Mouse (Mus musculus): ENCODE measurements at regions not wholly inside any gene's neighbourhood (a gene's known extent, or its start where the extent isn't known, plus 50 kb on each side); places are given as distances from the start of the nearest gene placed in this dataset.
"Not testable (repeated sequence)": the region's sequence is repeated elsewhere in the genome, so short reads cannot be mapped to it uniquely, and the experiment has no call there.

DNA sequence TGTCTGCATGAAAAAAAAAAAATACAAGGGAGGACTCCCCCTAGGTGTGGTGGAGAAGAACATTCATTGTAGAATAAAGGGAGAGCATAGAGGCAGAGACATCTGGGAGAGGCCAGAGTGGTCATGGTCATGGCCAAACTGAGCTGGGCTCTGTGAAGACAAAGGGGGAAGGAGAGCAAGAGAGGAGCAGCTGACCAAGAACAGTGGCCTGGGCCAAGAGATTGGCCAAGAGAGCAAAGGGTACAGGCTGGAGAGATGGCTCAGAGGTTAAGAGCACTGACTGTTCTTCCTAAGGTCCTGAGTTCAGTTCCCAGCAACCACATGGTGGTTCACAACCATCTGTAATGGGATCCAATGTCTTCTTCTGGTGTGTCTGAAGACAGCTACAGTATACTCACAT lies 73.6 kb upstream of the Lrpprc start:
- not testable (repeated sequence) for H3K27ac ChIP-seq (ENCODE audit: low read length); H3K36me3 ChIP-seq (ENCODE audit: control insufficient read depth, insufficient read depth, low read length); H3K27me3 ChIP-seq (replicated peaks; ENCODE audit: control insufficient read depth, insufficient read depth, low read length); H3K4me1 ChIP-seq (ENCODE audit: control insufficient read depth, insufficient read depth, low read length); H3K4me2 ChIP-seq (ENCODE audit: low read depth, low read length); H3K4me3 ChIP-seq (ENCODE audit: low read length); ATAC-seq; H3K9ac ChIP-seq (ENCODE audit: low read depth, low read length); H3K9me3 ChIP-seq (ENCODE audit: control insufficient read depth, low read length)

DNA sequence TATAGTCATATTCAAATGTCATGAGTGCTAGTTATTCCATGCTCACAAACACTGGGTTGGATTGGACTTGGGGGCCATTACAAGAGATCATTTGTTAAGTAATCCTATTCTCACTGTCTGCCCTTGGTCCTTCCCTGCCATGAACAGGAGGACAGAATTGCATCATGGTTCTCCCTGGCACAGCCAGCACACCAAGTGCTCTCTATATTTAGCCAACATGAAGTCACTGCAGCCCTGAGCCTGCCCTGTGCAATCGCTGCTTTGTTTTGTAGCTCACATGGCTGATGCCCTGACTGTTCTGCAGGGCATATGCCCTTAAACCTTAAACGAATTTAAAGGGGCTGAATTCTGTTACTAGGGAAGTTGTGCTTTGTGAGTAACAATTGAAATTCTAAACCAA lies 74.6 kb upstream of the Lrpprc start:
- H3K4me1 ChIP-seq (ENCODE audit: control insufficient read depth, insufficient read depth, low read length): no peaks in the 10 kb centered on the region
- no peaks in the 10 kb centered on the region for H3K36me3 ChIP-seq (ENCODE audit: control insufficient read depth, insufficient read depth, low read length)
- no peak for ATAC-seq
- no peak overlapping the region for H3K4me3 ChIP-seq (ENCODE audit: low read length)
- 66% methylated on average over 2 of the region's 2 CpGs for WGBS
- H3K4me2 ChIP-seq (ENCODE audit: low read depth, low read length): no peak overlapping the region
- H3K9me3 ChIP-seq (ENCODE audit: control insufficient read depth, low read length): no peaks in the 10 kb centered on the region
- H3K9ac ChIP-seq (ENCODE audit: low read depth, low read length): no peak overlapping the region
- H3K27ac ChIP-seq (ENCODE audit: low read length): no peak overlapping the region
- H3K27me3 ChIP-seq (replicated peaks; ENCODE audit: control insufficient read depth, insufficient read depth, low read length): no peaks in the 10 kb centered on the region

DNA sequence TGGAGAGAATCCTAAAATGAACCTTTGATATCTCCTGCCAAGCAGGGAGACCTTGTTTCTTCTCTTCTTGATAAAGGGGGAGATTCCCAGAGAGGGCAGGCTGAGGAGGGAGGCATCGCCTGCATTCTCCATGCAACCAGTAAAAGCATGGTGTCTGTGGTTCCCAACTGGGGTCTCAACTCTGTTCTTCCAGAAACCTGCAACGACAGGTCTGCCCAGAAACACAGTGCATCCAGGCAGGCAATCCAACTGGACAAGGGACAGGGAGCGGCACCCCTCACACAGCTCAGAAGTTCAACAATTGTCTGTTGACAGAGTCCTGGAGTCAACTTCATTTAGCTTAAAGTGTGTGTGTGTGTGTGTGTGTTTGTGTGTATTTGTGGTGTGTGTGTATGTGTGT lies 75.0 kb upstream of the Lrpprc start:
- Histone ChIP-seq H3K4me2 (ENCODE audit: low read depth, low read length) (no peak overlapping the region), H3K4me3 (ENCODE audit: low read length) (no peak overlapping the region), H3K27me3 (replicated peaks; ENCODE audit: control insufficient read depth, insufficient read depth, low read length) (no peaks in the 10 kb centered on the region), H3K36me3 (ENCODE audit: control insufficient read depth, insufficient read depth, low read length) (no peaks in the 10 kb centered on the region), H3K4me1 (ENCODE audit: control insufficient read depth, insufficient read depth, low read length) (no peaks in the 10 kb centered on the region), H3K9ac (ENCODE audit: low read depth, low read length) (no peak overlapping the region), H3K9me3 (ENCODE audit: control insufficient read depth, low read length) (no peaks in the 10 kb centered on the region), H3K27ac (ENCODE audit: low read length) (no peak overlapping the region)
- ATAC-seq: no peak
- 79% methylated on average over 3 of the region's 3 CpGs for WGBS

DNA sequence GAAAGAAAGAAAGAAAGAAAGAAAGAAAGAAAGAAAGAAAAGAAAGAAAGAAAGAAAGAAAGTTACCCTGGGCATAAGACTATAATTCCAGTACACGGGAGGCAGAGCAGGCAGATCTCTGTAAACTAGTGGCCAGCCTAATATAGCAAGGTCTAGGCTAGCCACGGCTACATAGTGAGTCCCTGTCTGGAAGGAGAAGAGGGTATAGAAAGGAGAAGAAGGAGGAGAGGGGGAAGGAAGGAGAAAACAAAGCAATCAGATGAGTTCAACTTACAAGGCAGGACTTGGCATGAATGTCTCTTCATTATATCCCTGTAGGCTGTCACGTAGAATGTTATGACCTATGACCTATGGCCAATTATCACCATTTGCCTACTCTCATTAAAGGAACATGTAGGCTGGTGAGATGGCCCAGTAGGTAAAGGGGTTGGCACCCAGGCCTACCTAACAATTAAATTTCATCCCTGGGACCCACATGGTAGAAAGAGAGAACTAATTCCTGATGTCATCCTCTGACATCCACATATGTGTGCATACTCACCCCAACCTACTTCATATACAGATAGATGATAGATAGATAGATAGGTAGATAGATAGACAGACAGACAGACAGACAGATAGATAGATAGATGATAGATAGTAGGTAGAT lies 78.6 kb upstream of the Lrpprc start:
- WGBS: 87% methylated on average over 3 of the region's 3 CpGs
- ATAC-seq: no peak

DNA sequence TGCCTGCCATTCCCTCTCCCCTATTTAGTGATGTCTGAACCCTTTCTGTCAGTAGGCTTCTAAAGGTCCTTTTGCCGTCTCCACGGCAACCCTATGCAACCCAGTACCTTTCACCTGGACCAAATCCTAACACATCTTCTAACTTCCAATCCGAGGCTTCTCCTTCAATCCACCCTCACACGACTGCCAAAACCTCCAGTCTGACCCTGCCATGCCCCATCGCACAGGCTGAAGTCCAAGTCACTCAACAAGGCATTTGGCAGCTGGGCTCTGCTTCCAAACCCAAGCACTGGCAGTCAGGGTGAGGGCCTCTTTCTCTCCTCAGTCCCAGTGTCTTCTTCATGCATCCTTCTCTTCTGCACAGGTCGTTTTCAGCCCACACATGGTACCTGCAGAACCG lies 83.0 kb upstream of the Lrpprc start:
- H3K27ac ChIP-seq (ENCODE audit: low read length): no peak overlapping the region

More for the DNA sequence above, 78.6 kb upstream of the Lrpprc start:
- Histone ChIP-seq H3K9ac (ENCODE audit: low read depth, low read length) (no peak overlapping the region), H3K36me3 (ENCODE audit: control insufficient read depth, insufficient read depth, low read length) (no peaks in the 10 kb centered on the region), H3K4me2 (ENCODE audit: low read depth, low read length) (no peak overlapping the region), H3K27me3 (replicated peaks; ENCODE audit: control insufficient read depth, insufficient read depth, low read length) (no peaks in the 10 kb centered on the region), H3K4me1 (ENCODE audit: control insufficient read depth, insufficient read depth, low read length) (no peaks in the 10 kb centered on the region), H3K4me3 (ENCODE audit: low read length) (no peak overlapping the region), H3K9me3 (ENCODE audit: control insufficient read depth, low read length) (no peaks in the 10 kb centered on the region), H3K27ac (ENCODE audit: low read length) (no peak overlapping the region)

DNA sequence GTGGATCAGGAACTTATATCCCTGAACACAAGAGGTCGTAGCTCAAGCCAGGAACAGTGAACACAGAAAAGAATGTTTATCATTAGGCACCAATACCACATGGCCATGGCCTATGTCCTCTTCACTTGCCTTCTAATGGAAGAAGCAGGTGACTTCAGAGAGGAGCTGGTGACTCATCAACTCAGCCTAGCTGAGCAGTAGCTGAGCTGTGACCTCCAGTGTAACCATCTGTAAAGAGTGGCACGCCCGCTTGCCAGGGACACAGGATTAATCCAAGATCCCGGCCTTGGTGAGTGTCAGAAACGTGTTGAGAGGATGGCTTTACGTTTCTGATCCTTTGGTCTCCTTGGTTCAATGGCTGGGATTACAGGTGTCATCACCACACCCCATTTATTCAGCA lies 82.0 kb upstream of the Ppm1b start:
- H3K4me3 ChIP-seq (ENCODE audit: low read length): no peak overlapping the region
- ATAC-seq: peak; percentile 49
- H3K9me3 ChIP-seq (ENCODE audit: control insufficient read depth, low read length): no peaks in the 10 kb centered on the region
- H3K9ac ChIP-seq (ENCODE audit: low read depth, low read length): no peak overlapping the region
- no peaks in the 10 kb centered on the region for H3K27me3 ChIP-seq (replicated peaks; ENCODE audit: control insufficient read depth, insufficient read depth, low read length)
- no peaks in the 10 kb centered on the region for H3K36me3 ChIP-seq (ENCODE audit: control insufficient read depth, insufficient read depth, low read length)
- H3K4me2 ChIP-seq (ENCODE audit: low read depth, low read length): no peak overlapping the region
- peaks cover 2% of the 10 kb centered on the region; the same call in 1 of the 2 replicates for H3K4me1 ChIP-seq (ENCODE audit: control insufficient read depth, insufficient read depth, low read length)
- WGBS: 66% methylated on average over 6 of the region's 6 CpGs
- no peak overlapping the region for H3K27ac ChIP-seq (ENCODE audit: low read length)

More for the DNA sequence above, 83.0 kb upstream of the Lrpprc start:
- Histone ChIP-seq H3K36me3 (ENCODE audit: control insufficient read depth, insufficient read depth, low read length) (no peaks in the 10 kb centered on the region), H3K9ac (ENCODE audit: low read depth, low read length) (no peak overlapping the region), H3K4me3 (ENCODE audit: low read length) (no peak overlapping the region), H3K4me2 (ENCODE audit: low read depth, low read length) (no peak overlapping the region), H3K4me1 (ENCODE audit: control insufficient read depth, insufficient read depth, low read length) (peaks cover 2% of the 10 kb centered on the region; the same call in 1 of the 2 replicates), H3K9me3 (ENCODE audit: control insufficient read depth, low read length) (no peaks in the 10 kb centered on the region), H3K27me3 (replicated peaks; ENCODE audit: control insufficient read depth, insufficient read depth, low read length) (no peaks in the 10 kb centered on the region)
- ATAC-seq: no peak
- 83% methylated on average over 7 of the region's 7 CpGs for WGBS

- Histone ChIP-seq H3K36me3 (ENCODE audit: control insufficient read depth, insufficient read depth, low read length) (no peaks in the 10 kb centered on the region), H3K4me2 (ENCODE audit: low read depth, low read length) (no peak overlapping the region), H3K9ac (ENCODE audit: low read depth, low read length) (no peak overlapping the region), H3K4me3 (ENCODE audit: low read length) (no peak overlapping the region), H3K4me1 (ENCODE audit: control insufficient read depth, insufficient read depth, low read length) (peaks cover 2% of the 10 kb centered on the region; the same call in 1 of the 2 replicates), H3K9me3 (ENCODE audit: control insufficient read depth, low read length) (no peaks in the 10 kb centered on the region), H3K27me3 (replicated peaks; ENCODE audit: control insufficient read depth, insufficient read depth, low read length) (no peaks in the 10 kb centered on the region), H3K27ac (ENCODE audit: low read length) (no peak overlapping the region)
- WGBS: 66% methylated on average over 6 of the region's 6 CpGs
- ATAC-seq: no peak
These were observed 81.5 kb upstream of the Ppm1b start for GRCm38 (mm10) chr17:84875031-84875430.

GRCm38 (mm10) chr17:84876037-84876436 lies 80.5 kb upstream of the Ppm1b start:
- 87% methylated on average over 4 of the region's 4 CpGs for WGBS
- no peak for ATAC-seq
- no peak overlapping the region for H3K27ac ChIP-seq (ENCODE audit: low read length)
- H3K9ac ChIP-seq (ENCODE audit: low read depth, low read length): no peak overlapping the region
- no peaks in the 10 kb centered on the region for H3K36me3 ChIP-seq (ENCODE audit: control insufficient read depth, insufficient read depth, low read length)
- no peak overlapping the region for H3K4me3 ChIP-seq (ENCODE audit: low read length)
- H3K27me3 ChIP-seq (replicated peaks; ENCODE audit: control insufficient read depth, insufficient read depth, low read length): no peaks in the 10 kb centered on the region
- H3K9me3 ChIP-seq (ENCODE audit: control insufficient read depth, low read length): no peaks in the 10 kb centered on the region
- peaks cover 2% of the 10 kb centered on the region; the same call in 1 of the 2 replicates for H3K4me1 ChIP-seq (ENCODE audit: control insufficient read depth, insufficient read depth, low read length)
- H3K4me2 ChIP-seq (ENCODE audit: low read depth, low read length): no peak overlapping the region

DNA sequence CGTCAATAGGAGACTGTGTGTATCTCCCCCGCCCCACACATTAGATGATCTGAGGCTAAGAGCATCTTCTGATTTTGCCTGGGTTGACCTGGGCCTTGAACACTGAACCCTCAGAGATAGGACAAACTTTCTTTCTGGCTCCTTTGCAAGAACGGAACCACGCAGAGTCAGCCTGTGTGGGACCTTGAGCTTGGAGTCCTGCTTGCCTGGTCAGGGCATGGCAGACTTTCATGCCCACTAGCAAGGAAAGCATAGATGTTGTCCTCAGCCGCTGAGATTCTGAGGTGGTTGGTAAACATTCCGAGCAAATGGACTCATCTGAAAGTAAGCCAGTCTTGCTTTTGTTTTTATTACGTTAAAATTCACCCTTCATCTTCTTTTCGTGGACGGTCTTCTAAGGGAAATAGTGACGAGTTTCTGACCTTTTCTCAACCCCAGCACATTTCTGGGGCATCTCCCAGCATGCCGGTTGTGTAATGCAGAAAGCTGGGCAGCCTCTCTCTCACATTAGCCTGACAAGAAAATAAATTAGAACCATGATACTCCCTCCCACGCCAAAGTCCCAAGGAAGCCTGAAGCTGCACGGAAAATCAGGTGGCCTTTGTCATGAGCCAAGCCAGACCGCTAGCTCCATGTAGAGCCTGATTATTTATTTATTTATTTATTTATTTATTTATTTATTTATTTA lies 79.2 kb upstream of the Ppm1b start:
- H3K9ac ChIP-seq (ENCODE audit: low read depth, low read length): no peak overlapping the region
- H3K4me1 ChIP-seq (ENCODE audit: control insufficient read depth, insufficient read depth, low read length): peaks cover 2% of the 10 kb centered on the region; the same call in 1 of the 2 replicates
- no peaks in the 10 kb centered on the region for H3K9me3 ChIP-seq (ENCODE audit: control insufficient read depth, low read length)
- ATAC-seq: no peak
- no peaks in the 10 kb centered on the region for H3K27me3 ChIP-seq (replicated peaks; ENCODE audit: control insufficient read depth, insufficient read depth, low read length)
- no peak overlapping the region for H3K27ac ChIP-seq (ENCODE audit: low read length)
- H3K4me3 ChIP-seq (ENCODE audit: low read length): no peak overlapping the region
- no peaks in the 10 kb centered on the region for H3K36me3 ChIP-seq (ENCODE audit: control insufficient read depth, insufficient read depth, low read length)
- WGBS: 73% methylated on average over 14 of the region's 14 CpGs
- H3K4me2 ChIP-seq (ENCODE audit: low read depth, low read length): no peak overlapping the region

Measured in intestine, embryonic 16.5 days (tissue).